Mouse (Mus musculus): ENCODE measurements around the gene Entr1.
"Not testable (repeated sequence)": the region's sequence is repeated elsewhere in the genome, so short reads cannot be mapped to it uniquely, and the experiment has no call there.

The Entr1 gene

GRCm38 (mm10) chr2:26390954-26391353, 1.8 kb upstream of the Entr1 start:
- no peak for DNase-seq (ENCODE audit: extremely low read depth, insufficient read length, low spot score)

DNA sequence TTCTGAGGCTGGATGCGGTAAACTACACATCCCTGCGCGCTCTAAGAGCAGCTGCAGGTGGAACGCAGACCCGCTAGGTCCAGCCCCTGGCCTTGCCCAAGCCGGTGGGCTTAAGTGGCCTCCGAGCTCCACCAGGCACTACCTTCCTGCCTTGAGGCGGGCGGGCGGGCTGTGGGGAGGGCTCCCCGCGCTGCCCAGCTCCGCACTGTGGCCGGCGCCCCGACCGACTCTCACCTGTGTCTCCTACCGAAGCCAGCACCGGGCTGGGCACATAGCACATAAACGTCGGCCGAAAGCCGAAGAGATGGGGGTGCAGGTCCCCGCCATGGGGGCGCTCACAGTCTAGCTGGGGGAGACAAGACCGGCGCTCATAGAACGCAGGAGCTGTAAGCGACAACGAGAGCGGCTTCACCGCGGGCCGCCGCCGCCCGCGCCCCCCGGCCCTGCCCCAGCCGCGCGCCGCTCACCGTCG, 398 bp downstream of the Entr1 start:
- no peak for DNase-seq (ENCODE audit: extremely low read depth, insufficient read length, low spot score)

- DNase-seq (ENCODE audit: extremely low read depth, insufficient read length, low spot score) = no peak
Observed at GRCm38 (mm10) chr2:26387713-26388112, 1.4 kb downstream of the Entr1 start.

DNA sequence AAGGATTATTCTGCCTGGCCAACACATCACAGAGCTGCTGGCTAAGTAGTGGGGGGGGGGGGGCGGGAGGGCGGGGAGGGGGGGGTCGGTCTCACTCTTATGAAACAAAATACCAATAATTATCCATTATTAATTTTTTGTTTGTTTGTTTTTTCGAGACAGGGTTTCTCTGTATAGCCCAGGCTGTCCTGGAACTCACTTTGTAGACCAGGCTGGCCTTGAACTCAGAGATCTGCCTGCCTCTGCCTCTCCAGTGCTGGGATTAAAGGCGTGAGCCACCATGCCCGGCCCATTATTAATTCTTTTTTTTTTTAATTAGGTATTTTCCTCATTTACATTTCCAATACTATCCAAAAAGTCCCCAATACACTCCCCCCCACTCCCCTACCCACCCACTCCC, 8.2 kb downstream of the Entr1 start:
- DNase-seq (ENCODE audit: extremely low read depth, insufficient read length, low spot score) = not testable (repeated sequence)

DNA sequence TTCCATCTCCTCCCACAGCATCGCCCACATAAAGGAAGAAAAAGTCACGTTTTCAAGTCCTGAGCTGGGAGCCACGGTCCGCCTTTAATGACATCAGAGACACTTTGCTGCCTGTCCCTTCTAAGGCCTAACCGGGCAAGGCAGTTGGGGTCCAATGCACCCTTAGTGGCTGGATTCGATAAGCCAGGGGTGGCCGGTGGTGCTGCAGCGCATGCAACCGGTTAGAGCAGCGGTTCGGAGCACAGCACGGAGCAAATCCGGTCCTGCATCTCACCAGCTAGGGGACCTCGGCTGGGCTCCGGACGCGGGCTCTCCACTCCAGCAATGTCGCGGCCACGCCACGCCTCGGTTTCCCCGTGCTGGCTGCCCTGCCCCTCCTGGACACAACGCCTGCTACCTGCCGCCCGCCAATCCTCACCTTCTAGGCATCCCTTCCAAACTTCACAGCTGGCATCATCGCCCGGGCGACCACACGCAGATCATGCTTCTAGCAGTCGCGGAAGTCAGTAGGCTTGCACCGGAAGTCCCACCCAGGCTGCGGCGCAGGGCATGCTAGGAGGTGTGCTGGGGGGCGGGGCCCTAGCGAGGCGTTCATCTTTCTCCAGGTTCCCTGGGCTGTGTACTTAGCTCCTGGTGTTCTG, 8.9 kb downstream of the Entr1 start, which contains the start of gene Snapc4:
Snapc4 (minus strand) TSS at position 523 of the 641 bp plus-strand sequence.
- DNase-seq (ENCODE audit: extremely low read depth, insufficient read length, low spot score) = peak; percentile 85

DNA sequence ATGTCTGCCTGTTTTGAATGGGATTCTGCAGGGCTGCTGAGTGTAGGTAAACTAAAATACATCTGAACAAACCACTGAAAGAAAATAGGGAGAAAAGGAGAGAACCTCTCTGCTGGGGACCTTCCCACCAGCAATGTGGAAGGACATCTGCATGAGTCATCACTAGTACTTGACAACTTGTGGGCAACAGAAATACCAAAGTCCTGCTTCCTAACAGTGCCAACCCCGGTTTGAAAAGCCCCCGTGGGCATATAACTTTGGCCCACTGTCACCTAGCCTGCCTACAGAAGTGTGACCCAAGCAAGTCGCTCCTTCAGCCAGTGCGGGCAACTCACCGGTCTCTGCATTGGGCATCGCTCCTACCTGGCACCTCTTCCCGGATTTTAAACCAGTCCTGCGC, 16.7 kb downstream of the Entr1 start:
- DNase-seq (ENCODE audit: extremely low read depth, insufficient read length, low spot score) = peak; percentile 43

DNA sequence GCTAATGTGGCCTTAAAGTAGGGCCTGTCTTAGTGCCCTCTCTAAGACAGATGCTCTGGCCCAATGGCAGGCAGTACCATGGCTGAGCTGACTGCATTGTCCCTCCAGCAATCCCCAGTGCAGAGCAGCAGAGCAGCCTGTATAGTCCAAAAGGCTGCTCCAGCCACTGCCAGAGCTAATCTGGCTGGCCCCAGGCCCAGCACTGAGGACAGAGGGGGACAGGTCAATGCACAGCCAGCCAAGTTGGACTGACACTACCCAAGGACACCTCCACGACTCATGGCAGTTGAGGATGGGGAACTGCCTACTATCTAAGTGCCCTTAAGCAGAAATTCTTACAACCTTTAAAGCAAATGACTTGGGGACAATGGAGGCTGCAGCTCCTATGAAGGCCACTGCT, 20.5 kb downstream of the Entr1 start:
- no peak for DNase-seq (ENCODE audit: extremely low read depth, insufficient read length, low spot score)

- no peak for DNase-seq (ENCODE audit: extremely low read depth, insufficient read length, low spot score)
Observed at GRCm38 (mm10) chr2:26367911-26368310, 21.2 kb downstream of the Entr1 start.

DNA sequence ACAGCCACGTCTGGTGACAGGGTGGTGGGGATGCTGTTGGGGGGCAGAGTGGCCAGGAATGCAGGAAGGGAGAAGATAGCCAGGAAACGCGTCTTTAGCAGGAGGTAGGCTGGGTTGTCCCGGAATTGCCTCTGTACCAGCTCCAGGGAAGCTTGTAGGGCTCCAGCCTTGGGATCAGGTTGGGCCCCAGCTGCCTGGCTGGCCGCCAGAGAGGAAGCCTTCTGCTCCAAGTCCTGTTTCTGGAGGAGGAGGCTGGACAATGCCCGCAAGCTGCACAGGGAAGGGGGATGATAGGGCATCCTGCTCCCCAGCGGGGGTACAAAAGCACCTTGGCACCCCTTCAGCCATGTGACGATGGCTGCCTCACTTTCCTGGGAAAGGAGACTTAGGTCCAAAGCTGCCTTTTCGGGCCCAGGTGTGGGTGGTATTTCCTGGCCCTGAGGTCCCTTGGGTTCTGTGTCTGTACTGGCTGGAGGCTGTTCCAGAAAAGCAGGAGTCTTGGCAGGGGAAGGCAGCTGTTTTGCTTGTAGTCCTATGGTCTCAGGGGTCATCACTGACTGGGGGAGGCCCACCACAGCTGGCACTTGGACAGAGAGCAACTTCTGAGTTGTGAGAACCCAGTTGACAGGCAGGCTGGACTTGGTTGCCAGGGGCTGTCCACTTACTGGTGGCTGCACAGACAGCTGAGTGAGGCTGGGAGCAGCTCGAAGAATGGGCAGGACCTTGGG, 24.2 kb downstream of the Entr1 start:
- DNase-seq (ENCODE audit: extremely low read depth, insufficient read length, low spot score) = no peak

GRCm38 (mm10) chr2:26363481-26363880, 25.6 kb downstream of the Entr1 start:
- DNase-seq (ENCODE audit: extremely low read depth, insufficient read length, low spot score) = no peak

GRCm38 (mm10) chr2:26362991-26363390, 26.1 kb downstream of the Entr1 start:
- DNase-seq (ENCODE audit: extremely low read depth, insufficient read length, low spot score) = no peak

GRCm38 (mm10) chr2:26360772-26361171, 28.3 kb downstream of the Entr1 start, which contains the start of gene Card9:
Card9 (minus strand) TSS chr2:26360918.
- no peak for DNase-seq (ENCODE audit: extremely low read depth, insufficient read length, low spot score)

DNA sequence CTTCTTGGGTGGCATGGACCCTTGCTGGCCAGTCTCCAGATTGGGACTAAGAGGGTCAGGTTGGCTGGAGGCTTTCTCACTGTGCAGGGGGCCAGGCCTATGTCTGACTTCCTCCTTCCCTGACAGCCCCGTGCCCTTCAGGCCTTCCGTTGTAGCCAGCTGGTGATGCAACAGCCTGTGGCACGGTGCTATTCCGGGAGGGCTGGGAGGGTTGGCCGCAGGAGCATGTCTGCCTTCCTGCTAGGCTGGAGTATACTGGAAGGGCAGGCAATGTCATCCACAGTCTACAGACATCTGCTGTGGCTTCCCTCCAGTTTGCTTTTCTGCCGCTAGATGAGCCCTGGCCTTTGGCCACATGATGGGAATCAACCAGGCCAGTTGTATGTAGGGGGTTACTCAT, 29.1 kb downstream of the Entr1 start:
- DNase-seq (ENCODE audit: extremely low read depth, insufficient read length, low spot score) = no peak

DNA sequence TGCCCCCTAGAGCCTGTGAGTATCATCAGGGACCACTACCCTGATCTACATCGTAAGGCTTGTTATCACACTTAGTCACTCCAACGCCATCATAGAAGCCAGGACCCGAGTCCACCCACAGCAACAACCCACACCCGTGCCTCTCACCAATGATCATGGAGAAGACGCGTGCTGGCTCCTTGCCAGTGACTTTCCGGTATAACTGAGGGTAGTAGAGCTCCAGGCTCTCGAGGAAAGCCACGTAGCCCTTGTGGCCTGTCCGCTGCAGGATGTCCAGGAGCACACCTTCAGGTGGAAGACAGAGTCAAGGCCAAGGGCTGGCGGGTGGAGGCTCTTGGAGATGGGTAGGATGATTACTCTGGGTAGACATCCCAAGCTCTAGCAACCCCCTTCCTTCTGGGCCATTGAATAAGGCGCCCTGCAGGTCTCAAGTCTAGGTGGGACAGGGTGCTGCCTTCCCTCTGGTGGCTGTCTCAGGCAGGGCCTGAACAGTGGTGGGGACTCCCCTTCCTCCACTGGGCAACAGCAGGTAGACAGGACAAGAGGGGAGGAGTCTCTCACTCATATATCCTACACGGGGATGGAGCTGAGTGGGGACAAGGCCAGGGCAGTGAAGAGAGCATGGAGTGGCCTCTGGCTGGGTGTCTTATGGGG, 30.3 kb downstream of the Entr1 start:
- DNase-seq (ENCODE audit: extremely low read depth, insufficient read length, low spot score) = no peak

- no peak for DNase-seq (ENCODE audit: extremely low read depth, insufficient read length, low spot score)
Observed at GRCm38 (mm10) chr2:26357484-26357883, 31.6 kb downstream of the Entr1 start.

DNA sequence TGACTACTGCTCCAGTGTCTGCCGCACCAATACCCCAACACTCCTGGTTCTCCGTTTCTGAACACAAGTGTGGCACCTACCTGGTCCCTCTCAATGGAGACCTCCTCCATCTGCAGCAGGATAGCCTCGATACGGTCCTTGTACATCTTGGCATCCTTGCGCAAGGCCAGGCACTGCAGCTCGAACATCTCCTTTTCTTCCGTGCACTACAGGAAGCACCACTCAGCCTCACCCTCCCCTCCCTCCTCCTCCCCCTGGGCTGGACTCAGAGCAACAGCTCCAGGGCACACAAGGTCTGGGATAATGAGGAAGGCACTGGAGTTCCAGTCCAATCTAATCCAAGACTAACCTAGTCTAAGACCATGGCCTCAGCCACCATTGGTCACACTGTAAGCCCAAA, 32.4 kb downstream of the Entr1 start:
- DNase-seq (ENCODE audit: extremely low read depth, insufficient read length, low spot score) = no peak

DNA sequence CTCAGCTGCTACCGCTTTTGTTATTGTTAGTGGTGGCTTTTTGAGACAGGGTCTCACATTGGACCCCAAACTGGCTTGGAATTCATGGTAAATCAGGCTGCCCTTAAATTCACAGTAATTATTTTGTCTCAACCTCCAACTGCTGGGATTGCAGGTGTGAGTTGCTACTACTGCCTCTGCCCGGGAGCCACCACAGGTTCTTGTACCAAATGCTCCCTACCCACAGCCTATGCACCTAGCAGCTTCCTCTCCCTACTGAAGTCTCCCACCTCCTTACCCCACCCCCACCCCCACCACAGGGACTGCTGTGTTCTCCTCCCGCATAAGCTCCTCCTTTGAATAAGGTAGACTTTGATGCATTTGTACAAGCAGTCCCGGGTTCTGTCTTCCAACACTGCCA, 32.9 kb downstream of the Entr1 start:
- no peak for DNase-seq (ENCODE audit: extremely low read depth, insufficient read length, low spot score)

DNA sequence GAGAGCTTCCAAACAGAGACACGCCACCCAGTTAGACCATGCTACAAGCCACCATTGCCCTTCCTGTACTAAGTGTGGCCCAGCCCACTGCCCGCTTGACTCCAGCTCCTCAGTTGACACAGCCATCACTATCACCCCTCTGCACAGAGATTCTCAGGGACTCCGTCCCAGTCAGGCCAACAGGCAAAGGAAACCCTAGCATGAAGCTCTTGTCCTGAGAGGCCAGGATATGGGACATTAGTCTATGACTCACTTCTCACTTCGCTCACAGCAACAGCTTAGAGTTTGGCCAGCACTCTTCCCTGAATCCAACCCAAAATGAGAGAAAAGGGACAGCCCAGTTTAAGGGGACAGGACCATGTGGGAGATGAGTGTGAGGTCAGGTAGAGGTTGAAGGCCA, 34.7 kb downstream of the Entr1 start:
- DNase-seq (ENCODE audit: extremely low read depth, insufficient read length, low spot score) = no peak

DNA sequence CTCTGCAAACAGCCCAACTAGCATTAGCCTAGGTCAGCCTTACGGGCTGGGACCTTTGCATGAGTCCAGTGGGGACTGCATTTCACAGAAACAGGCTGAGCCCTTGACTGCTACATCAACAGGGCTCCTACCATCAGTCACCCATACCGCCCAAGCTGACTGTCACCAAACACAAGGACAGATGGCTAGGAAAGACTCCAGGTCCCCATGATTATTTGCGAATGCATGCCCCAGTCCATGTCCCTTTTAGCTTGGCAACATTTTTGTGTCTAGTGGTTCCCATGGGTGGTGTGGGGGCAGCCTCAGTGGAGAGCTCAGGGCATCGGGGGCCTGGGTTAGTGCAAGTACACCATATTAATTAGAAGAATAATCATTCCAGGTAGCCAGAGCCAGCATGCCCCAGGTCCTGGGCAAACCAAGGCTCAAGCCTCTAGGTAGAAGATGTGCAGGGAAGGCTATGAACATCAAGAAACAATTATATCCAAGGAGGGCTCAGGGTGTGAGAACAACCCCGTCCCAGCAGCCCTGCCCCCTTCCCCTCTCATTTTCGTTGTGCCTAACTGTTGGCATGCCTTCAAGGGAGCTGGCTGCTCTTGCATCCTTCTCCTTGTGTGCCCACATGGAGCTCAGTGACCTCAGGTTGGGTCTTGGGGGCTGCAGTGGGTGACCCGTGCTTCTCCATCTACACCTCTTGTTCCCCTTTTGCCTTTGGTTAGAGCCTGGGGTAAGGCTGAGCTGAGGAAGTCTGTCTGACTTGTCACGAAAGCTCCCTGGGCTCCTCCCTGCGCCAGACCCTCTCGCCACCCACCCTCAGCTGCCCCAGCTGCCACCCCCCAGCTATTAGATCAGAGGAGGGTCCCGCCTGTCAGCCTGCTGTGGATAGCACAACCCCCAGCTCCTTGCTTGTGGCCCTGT, 35.8 kb downstream of the Entr1 start:
- no peak for DNase-seq (ENCODE audit: extremely low read depth, insufficient read length, low spot score)

DNA sequence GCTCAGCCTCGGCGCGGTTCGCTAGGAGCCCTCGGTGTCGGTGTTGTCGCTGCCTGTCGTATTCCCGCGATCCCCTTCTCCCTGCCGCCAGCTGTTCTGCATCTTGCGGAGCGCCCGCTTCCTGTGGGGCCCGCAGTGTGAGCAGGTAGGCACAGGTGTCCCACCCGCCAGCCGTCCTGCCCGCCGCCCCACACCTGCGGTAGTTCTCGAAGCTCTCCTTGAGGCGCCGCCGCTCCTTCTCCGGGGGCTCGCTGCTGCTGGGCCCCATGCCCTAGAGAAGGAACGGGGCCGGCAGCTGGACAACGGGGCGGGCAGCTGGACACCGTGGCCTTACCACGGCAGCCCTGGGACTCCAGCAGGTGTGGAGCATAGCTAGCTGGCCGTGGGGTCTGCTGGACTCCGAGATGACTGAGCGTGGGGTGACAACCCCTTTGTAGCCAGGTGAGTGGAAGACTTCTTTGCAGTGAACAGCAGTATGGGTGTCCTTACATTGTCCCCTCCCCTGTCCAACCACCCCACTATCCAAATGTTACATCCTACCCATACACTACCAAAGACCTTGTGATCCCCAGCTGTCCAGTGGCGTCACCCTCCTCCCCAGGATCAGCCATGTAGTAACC, 36.7 kb downstream of the Entr1 start:
- no peak for DNase-seq (ENCODE audit: extremely low read depth, insufficient read length, low spot score)

Data from 3134 (cell line).